Mouse (Mus musculus) midbrain, embryonic 10.5 days (tissue): ENCODE measurements around the gene Sik1. TPM values are rescaled to one million over a fixed set of nuclear protein-coding genes. Genes with fewer than 3 reads are reported as not detected.

ENCODE experiments used
- DNase-seq: peaks from one replicate; pipeline ENCODE4 v3.0.0-alpha.2; 2017; ENCODE audit warnings: low spot score
- H3K27ac ChIP-seq: fragments of 300-500 bp; sonication (generic); replicated peaks from 2 replicates; pipeline ENCODE4 v1.5.1; 2016; ENCODE audit warnings: mild to moderate bottlenecking
- H3K27me3 ChIP-seq: fragments of 300-500 bp; sonication (generic); 2 replicates; pipeline ENCODE4 v1.6.1; 2016; ENCODE audit warnings: low read depth, mild to moderate bottlenecking; ENCODE audit not compliant: poor library complexity, severe bottlenecking
- H3K36me3 ChIP-seq: fragments of 300-500 bp; sonication (generic); 2 replicates; pipeline ENCODE4 v1.6.1; 2016; ENCODE audit warnings: mild to moderate bottlenecking, moderate library complexity
- H3K4me1 ChIP-seq: fragments of 300-500 bp; sonication (generic); 2 replicates; pipeline ENCODE4 v1.6.1; 2016
- H3K4me3 ChIP-seq: fragments of 300-500 bp; sonication (generic); 2 replicates; pipeline ENCODE4 v1.5.1; 2016; ENCODE audit warnings: mild to moderate bottlenecking, moderate library complexity
- H3K9me3 ChIP-seq: fragments of 300-500 bp; sonication (generic); replicated peaks from 2 replicates; pipeline ENCODE4 v1.6.1; 2016; ENCODE audit warnings: mild to moderate bottlenecking
- WGBS: fragments of 180-500 bp; shearing (Covaris S2); methylation state at CpG from one replicate; pipeline ENCODE4 v1.1.7; 2016; 5-methylcytosine and 5-hydroxymethylcytosine counted together
- polyA plus RNA-seq: library from polyadenylated mRNA; unstranded; fragments of >200 nt; fragmentation: Nextera tagmentation; extraction: Ambion mirVana; gene quantifications from 2 replicates; pipeline ENCODE4 v1.2.1, GENCODE M21; 2016

Sik1 gene
- polyA plus RNA-seq, 1 experiment from 2014 or later = 9.2 TPM

DNA sequence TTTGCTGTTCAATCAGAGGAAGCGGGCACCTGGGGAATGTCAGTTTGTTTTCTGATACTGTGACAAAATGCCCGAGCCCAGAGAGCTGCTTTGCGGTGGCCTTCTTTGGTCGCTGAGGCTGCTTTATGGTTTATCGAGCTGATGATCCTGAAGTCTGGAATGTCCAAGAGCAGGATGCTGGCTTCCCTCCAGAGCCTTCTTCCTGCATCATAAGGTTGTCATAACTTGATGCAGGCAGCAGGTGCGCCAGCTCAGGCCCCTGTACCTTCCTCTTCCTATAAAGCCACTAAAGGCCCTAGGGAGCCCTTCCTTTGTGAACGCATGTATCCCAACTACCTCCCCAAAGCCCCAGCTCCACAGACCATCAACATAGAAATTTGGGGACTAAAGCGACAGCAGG, 5.3 kb upstream of the Sik1 start:
- Histone ChIP-seq H3K4me1 (peaks cover 29% of the 10 kb centered on the region), H3K36me3 (no peaks in the 10 kb centered on the region), H3K27ac (no peak overlapping the region), H3K4me3 (no peak overlapping the region), H3K27me3 (peaks cover 4% of the 10 kb centered on the region; the same call in 1 of the 2 replicates), H3K9me3 (no peaks in the 10 kb centered on the region)
- no peak for DNase-seq
- 91% methylated on average over 8 of the region's 8 CpGs for WGBS

DNA sequence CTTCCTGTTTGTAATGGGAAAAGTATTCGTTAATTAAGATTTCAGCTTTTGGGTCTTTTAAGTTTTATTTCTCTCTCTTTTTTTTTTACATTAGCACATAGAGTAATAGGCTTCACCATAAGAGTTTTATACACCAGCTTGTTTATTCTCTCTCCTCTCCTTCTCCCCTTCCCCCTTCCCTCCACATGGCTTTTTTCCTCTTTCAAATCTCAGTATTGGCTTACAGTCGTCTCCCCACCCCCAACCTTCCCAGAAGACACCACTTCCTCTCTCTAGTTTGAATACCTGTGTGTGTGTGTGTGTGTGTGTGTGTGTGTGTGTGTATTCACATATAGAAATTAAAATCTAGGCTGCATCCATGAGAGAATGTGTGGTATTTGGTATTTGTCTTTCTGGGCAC, 3.8 kb upstream of the Sik1 start:
- Histone ChIP-seq H3K9me3 (no peaks in the 10 kb centered on the region), H3K4me1 (peaks cover 30% of the 10 kb centered on the region), H3K4me3 (no peak overlapping the region), H3K27me3 (peaks cover 4% of the 10 kb centered on the region; the same call in 1 of the 2 replicates), H3K36me3 (no peaks in the 10 kb centered on the region), H3K27ac (no peak overlapping the region)
- DNase-seq = no peak
- WGBS = 72% methylated on average over 2 of the region's 2 CpGs

- Histone ChIP-seq H3K27me3 (peaks cover 4% of the 10 kb centered on the region; the same call in 1 of the 2 replicates), H3K27ac (no peak overlapping the region), H3K36me3 (0 out of 2 replicates have a peak, but pooled peaks cover 2% of the 10 kb centered on the region), H3K4me1 (peaks cover 31% of the 10 kb centered on the region), H3K9me3 (no peaks in the 10 kb centered on the region), H3K4me3 (no peak overlapping the region)
- no peak for DNase-seq
- 86% methylated on average over 2 of the region's 2 CpGs for WGBS
These were observed 3.2 kb upstream of the Sik1 start for GRCm38 (mm10) chr17:31858786-31859185.

- Histone ChIP-seq H3K36me3 (peaks cover 10% of the 10 kb centered on the region; the same call in 1 of the 2 replicates), H3K4me3 (no peak overlapping the region), H3K9me3 (no peaks in the 10 kb centered on the region), H3K4me1 (peaks cover 39% of the 10 kb centered on the region), H3K27me3 (peaks cover 4% of the 10 kb centered on the region; the same call in 1 of the 2 replicates), H3K27ac (0 out of 2 replicates have a peak overlapping the region, but pooled peaks have one; percentile 13)
- WGBS = 93% methylated on average over 3 of the region's 3 CpGs
- no peak for DNase-seq
These were observed 2.4 kb upstream of the Sik1 start for GRCm38 (mm10) chr17:31857903-31858426.

- H3K4me3 ChIP-seq = no peak overlapping the region
- H3K9me3 ChIP-seq = no peaks in the 10 kb centered on the region
- no peak for DNase-seq
- H3K4me1 ChIP-seq = peaks cover 45% of the 10 kb centered on the region
- H3K27me3 ChIP-seq = peaks cover 4% of the 10 kb centered on the region; the same call in 1 of the 2 replicates
- 91% methylated on average over 4 of the region's 4 CpGs for WGBS
- H3K36me3 ChIP-seq = peaks cover 11% of the 10 kb centered on the region; the same call in 1 of the 2 replicates
- H3K27ac ChIP-seq = peak overlapping the region; percentile 90
These were observed 1.6 kb upstream of the Sik1 start for GRCm38 (mm10) chr17:31857251-31857650.

DNA sequence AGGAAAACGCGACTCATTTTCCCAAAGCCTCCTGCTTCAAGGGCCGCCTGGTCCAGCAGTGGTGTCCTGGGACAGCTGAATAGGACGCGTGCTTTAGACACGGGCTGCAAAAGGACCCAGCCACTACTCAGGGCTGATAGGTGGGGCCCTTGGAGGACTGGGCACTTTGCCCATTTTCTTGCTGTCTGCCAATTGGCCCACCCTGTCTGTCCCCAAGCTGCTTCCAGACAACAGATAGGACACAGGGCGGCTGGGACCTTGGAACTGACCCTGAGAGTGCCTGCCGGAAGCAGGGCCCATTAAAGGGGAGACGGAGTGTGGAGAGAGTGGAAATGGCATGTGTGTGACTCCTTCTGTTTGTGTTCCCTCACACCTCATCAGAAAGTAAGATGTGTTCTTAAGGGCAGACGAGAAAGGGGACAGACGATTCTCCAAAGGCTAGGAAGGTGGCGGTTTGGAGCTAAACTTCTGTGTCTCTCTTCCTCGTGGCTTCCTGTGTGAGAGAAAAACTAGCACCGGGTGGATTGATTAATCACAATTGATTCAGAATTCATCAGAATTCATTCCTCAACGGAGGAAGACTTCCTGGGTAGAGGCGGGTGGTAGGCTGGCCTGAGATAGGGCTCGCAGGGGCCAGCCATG, 1.0 kb upstream of the Sik1 start:
- Histone ChIP-seq H3K9me3 (no peaks in the 10 kb centered on the region), H3K27me3 (peaks cover 4% of the 10 kb centered on the region; the same call in 1 of the 2 replicates), H3K27ac (peak overlapping the region; percentile 90), H3K4me1 (peaks cover 48% of the 10 kb centered on the region), H3K4me3 (peak overlapping the region; percentile 73), H3K36me3 (peaks cover 13% of the 10 kb centered on the region)
- peak; percentile 43 for DNase-seq
- 57% methylated on average over 17 of the region's 17 CpGs for WGBS

DNA sequence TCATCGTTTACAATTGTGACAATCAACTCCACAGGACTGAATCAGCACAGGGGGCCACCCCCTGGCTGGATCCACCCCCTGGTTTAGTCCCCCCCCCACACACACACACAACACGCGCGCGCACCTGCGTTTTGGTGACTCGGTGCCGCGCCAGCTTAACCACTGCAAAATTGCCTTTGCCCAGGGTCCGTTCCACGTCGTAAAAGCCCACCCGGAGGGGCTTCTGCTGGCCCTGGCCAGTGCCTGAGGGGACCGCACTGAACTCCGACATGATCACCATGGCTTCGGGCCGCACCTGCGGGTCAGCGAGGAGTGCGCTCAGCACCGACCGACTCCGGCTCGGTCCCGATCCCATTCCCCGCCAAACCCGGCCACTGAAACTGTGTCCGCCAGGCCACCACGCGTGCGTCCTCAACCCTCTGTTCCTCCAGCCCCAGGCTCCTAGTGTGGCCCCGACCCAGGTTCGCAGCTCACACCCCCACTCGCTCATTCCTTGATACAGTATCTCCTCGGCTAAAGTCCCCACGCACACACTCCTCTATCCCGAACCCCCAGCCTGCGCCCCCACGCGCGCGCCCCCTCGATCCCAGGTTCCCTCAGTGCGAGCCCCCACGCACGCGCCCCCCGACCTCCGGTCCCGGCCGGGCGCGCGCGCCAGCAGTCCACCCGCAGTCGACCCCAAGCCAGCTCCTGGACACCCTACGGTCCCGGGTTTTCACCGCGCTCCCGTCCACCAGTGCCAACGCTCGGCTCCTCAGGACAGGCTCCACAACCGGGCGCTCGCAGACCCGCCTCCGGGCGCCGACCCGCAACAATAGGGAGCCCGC, 621 bp downstream of the Sik1 start:
- peaks cover 49% of the 10 kb centered on the region for H3K4me1 ChIP-seq
- H3K9me3 ChIP-seq = no peaks in the 10 kb centered on the region
- peak overlapping the region; percentile 73 for H3K4me3 ChIP-seq
- peaks cover 29% of the 10 kb centered on the region for H3K36me3 ChIP-seq
- peak; percentile 67 for DNase-seq
- peak overlapping the region; percentile 90 for H3K27ac ChIP-seq
- H3K27me3 ChIP-seq = peaks cover 4% of the 10 kb centered on the region; the same call in 1 of the 2 replicates
- under 1% methylated on average over 72 of the region's 73 CpGs for WGBS

DNA sequence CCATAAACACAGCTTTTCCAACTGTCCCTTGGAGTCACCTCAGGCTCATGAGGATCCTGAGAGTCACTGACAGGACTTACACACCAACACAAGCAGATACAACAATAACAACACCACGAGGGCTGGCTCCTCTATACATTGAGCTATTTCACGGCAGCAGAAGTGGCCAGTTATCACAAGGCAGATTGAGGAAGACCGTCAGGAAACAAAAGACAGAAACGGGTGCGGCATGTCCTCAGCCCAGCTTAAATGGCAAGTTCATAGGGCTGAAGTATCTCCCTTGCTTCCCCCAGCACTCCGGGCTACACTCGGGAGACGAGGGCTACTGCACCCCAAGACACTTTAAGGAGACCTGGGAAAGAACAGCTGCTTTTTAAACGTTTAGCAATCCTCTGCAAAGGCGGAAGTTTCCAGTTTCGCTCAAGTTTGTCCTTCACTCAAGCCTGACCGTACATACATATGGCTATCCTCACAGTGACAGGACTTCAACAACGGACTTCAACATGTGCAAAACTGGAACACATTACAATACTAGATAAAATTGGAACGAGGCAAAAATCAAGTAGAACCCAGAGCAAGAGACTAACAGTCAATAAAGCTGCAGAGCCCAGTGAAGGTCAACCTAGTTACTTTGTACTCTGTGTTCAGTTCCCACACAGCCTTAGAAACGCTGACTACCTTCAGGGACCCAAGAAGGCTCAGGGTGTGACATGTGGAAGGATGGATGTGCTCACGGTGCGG, 2.0 kb downstream of the Sik1 start:
- WGBS = 82% methylated on average over 17 of the region's 17 CpGs
- H3K36me3 ChIP-seq = peaks cover 43% of the 10 kb centered on the region
- peak overlapping the region; percentile 14 for H3K4me3 ChIP-seq
- H3K9me3 ChIP-seq = no peaks in the 10 kb centered on the region
- H3K4me1 ChIP-seq = peaks cover 49% of the 10 kb centered on the region
- H3K27me3 ChIP-seq = peaks cover 4% of the 10 kb centered on the region; the same call in 1 of the 2 replicates
- no peak overlapping the region for H3K27ac ChIP-seq
- DNase-seq = no peak

GRCm38 (mm10) chr17:31852782-31853447, 2.7 kb downstream of the Sik1 start:
- Histone ChIP-seq H3K36me3 (peaks cover 50% of the 10 kb centered on the region), H3K9me3 (no peaks in the 10 kb centered on the region), H3K27me3 (no peaks in the 10 kb centered on the region), H3K4me1 (peaks cover 49% of the 10 kb centered on the region), H3K27ac (no peak overlapping the region), H3K4me3 (peak overlapping the region; percentile 14)
- WGBS = 70% methylated on average over 12 of the region's 12 CpGs
- no peak for DNase-seq

GRCm38 (mm10) chr17:31851816-31852476, 3.7 kb downstream of the Sik1 start:
- 89% methylated on average over 6 of the region's 6 CpGs for WGBS
- no peak for DNase-seq

DNA sequence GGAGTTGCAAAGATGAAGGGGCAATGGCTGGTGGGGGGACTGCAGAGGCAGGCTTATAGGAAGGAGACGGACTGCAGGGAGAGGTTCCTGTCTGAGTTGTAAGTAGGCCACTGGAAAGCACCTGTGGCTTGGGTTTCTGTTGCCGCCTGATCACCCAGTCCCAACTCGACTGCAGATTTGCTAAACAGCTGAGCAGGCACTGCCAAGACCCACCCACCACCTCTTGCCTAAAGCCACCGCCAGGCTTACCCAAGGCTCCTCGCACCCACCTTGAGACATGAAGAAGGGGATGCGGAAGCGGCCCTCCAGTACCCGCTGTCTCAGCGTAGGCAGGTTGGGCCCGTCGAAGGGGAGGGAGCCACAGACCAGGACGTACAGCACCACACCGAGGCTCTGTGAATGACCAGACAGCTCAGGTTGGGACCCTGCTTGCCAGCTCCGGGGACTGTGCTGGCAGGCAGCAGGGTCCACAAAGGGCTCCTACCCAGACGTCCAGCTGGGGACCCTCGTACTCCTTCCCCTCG, 5.1 kb downstream of the Sik1 start:
- Histone ChIP-seq H3K27me3 (no peaks in the 10 kb centered on the region), H3K9me3 (no peaks in the 10 kb centered on the region), H3K4me1 (peaks cover 29% of the 10 kb centered on the region), H3K36me3 (peaks cover 74% of the 10 kb centered on the region), H3K4me3 (no peak overlapping the region), H3K27ac (0 out of 2 replicates have a peak overlapping the region, but pooled peaks have one; percentile 13)
- WGBS = 93% methylated on average over 17 of the region's 17 CpGs
- no peak for DNase-seq

More at GRCm38 (mm10) chr17:31851816-31852476, 3.7 kb downstream of the Sik1 start:
- H3K4me3 ChIP-seq = no peak overlapping the region
- H3K27me3 ChIP-seq = no peaks in the 10 kb centered on the region
- peaks cover 60% of the 10 kb centered on the region for H3K36me3 ChIP-seq
- H3K4me1 ChIP-seq = peaks cover 40% of the 10 kb centered on the region
- H3K9me3 ChIP-seq = no peaks in the 10 kb centered on the region
- H3K27ac ChIP-seq = no peak overlapping the region
